Mouse (Mus musculus): ENCODE measurements at regions not wholly inside any gene's neighbourhood (a gene's known extent, or its start where the extent isn't known, plus 50 kb on each side); places are given as distances from the start of the nearest gene placed in this dataset.

DNA sequence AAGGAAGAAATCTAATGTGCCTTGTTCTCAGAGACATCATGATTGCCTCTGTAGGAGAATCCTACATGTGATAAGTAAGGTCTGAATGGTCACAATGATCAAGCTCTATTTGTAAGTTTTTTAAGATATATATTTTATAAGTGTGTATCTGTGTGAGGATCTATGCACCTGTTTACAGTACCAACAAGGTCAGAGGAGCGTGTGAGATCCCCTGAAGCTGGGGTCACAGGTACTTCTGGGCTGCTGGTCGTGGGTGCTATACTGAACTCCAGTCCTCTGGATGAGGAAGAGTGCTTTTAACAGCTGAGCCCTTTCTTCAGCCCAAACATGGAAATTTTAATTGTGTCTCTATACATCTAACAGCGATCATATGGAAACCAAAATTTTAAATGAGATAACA, 181.1 kb upstream of the Topaz1 start:
- DNase-seq (ENCODE audit: low spot score in 2 of 2) = no peak

DNA sequence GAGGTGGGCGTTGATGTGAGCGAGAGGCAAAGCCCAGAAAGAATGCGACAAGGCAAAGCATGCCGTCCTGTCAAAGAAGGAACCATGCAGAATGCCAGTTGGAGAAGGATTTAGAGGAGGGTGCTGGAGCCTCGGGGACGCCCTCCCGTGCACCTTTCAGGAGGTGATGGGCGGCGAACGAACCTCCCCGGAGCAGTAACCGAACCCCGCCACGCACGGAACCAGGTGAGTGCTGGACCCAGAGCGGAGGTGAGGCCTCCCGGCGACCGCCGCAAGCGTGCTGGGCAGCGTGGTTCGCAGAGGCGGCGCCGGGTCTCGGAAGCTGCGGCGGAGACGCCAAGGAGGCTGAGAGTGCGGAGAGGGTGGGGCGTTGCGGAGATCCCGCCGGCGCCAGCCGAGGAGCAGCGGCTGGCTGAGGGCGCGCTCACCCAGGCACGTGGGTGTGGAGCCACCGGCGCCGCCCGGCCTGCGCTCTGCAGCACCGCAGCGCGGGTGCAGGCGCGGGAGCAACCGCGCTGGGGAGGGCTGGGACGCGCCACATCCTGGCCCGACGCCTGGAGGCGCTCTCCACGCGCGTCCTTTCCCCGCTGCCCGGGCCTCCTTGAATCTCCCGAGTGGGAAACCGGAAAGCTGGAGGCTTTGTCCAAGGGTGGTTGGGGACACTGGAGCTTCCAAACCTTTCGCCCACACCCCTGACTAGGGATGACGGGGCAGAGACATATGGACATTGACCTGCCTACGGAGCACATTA, 178.3 kb upstream of the Topaz1 start:
- DNase-seq (ENCODE audit: low spot score in 2 of 2) = no peak

DNA sequence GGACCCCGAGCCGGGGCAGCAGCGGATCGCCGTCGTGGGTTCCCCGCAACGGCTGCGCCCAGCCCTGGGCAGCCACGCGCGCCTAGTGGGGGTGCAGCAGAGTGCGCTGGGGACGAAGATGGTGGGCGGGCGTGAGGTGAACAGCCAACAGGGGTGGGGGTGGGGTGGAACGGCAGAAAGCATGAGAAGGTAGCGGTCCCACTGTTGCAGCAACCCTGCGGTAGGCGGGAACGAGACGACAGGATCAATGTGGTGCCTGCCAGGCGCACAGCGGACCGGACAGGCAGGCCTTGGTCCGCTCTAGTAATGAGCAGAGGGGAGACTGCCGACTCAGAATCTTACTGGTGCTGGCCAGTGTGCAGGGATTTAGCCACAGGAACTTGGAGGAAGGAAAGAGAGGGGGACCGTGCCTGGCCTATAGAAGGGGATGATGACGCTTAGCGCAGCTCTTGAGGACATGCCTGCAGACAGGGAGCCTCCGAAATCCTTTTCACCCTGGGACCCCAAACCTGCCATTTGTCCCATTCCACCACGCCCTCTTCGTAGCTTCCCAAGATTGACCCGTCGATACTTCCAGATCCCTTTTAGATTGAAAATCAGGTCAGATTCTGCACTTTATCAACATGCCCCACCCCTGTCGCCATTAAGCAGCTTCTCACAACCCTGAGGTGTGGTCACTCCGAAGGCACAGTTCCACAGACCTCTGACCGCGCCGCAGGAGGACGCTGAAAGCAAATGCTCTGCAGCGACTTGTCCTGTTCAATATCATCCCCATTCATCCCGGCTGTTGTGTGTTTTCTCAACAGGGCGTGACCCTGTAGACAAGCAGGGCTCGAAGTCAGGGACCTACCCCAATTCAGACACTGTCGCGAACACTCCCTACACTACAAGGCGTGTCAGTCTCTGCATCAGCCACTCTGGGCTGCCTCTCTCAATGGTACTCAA, 177.4 kb upstream of the Topaz1 start:
- DNase-seq (ENCODE audit: low spot score in 2 of 2) = no peak

DNA sequence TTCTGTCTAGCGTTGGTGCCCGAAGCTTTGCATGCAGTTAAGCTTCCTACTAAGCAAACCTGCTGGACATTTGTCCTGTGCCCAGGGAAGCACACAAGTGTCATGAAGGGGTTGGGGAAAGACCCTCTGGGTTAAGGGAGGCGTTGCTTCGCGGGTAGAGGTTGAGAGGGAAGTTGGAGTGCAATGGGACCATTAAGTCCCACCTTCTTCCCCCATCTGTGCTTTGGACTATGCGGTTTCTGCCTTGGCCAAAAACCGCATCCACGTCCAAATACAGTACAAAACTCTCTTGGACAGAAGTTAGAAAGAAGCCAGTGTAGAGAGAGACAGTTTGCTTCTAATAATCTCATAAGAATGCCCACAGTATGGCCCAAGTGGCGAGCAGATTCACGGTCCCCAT, 176.1 kb upstream of the Topaz1 start:
- no peak for DNase-seq (ENCODE audit: low spot score in 2 of 2)

DNA sequence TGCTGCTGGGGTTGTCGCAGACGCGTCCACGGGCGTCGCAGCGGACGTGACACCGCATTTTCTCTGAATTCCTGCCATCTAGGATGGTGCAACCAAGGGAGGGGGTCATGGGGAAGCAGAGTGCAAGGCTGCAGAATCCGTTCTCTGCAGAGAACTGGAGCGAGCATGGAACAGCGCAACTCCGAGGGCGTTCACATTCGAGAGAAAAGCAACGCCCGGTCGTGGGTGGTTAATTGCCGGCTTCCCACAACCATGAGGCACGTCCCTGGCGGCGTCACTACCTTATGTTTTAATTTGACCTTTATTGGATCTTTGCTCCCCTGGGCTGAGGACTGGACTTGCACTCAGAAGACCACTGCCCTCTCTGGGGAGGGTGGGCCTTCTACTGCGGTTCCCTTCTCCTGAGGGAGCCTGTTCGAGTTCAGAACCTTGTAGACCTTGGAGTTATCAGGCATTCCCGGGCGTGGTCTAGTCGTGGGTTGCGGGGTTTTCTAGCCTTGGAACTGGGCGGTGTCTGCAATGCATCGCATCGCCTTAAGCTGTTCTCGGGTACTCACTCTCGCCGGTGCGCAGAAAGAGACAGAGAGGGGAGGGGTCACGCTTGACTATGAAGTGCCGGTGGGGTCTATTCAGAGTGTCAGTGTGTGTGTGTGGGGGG, 175.6 kb upstream of the Topaz1 start:
- no peak for DNase-seq (ENCODE audit: low spot score in 2 of 2)

DNA sequence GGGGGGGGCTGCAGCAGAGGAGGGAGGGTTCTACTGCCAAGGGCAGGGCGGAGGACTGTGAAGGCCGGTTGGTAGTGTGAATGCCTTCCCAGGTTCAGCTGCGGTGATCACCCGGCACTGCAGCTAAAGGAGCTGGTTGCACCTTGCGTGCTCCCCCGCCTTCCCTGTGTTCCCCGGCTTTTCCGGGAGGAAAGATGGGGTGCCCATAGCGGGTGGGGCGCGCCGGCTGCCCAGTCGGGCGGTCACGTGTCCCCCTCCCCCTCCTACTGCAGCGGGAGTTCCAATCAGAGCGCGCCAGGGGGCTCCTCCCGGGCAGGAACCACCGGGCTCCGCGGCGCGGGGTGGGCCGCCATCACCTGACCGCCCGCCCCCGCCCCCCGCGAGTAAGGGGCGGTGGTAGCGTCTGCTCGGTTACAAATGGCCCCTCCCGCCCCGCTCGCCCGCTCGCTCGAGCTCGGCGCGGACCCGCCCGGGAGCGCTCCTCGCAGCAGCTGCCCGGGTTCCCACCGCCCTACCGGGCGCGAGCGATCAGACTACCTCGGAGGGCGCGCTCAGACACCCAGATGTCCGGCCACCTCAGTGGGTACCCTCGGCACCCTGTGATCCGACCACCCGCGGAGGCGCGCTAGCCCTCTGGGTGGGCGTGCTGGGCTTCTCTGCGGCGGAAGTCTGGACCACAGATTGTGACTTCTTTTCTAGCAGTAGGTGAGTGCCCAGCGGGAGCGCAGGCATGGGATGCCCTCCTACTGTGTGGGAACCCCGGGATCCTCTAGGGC, 174.9 kb upstream of the Topaz1 start:
- DNase-seq (ENCODE audit: low spot score in 2 of 2) = peak in 1 of 2 experiments; percentile 29

DNA sequence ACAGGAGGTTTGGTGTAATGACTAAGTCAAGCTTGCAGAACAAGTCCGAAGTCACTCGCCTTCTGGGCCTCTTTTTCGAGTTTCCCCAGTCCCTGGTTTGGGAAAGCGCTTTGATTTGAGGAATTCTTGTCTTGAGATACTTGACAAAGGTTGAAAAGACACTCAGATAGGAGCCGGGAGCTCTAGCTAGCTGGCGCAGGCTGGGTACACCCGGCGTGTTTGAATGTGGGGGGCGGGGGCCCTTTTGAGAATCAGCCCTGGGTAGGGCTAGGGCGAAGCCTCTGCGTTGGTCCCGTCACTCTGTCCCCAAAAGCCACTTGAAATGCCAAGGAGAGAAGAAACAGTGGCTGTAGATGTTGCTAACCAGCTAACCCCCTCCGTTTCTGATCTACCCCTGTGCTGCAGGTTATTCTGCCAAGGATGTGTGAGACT, 174.3 kb upstream of the Topaz1 start:
- no peak for DNase-seq (ENCODE audit: low spot score in 2 of 2)

DNA sequence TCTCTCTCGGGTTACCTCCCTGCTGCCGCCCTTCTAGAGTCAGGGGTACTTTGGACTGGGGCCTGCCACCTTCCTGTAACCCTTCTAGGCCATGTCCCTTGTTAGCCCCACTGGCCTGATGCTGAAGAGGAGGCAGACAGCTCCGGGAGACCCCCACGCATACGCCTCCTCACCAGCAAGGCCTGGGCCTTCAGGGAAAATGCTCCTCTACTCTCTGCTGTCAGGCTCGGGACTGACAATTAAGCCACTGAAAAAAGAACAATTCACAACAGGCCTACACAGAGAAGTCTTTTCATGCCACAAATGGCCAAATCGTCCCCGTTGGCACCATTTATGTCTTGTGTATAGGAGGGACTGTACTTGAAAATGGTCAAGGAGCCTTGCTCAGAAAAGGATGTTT, 161.9 kb upstream of the Topaz1 start:
- DNase-seq (ENCODE audit: low spot score in 2 of 2) = no peak

DNA sequence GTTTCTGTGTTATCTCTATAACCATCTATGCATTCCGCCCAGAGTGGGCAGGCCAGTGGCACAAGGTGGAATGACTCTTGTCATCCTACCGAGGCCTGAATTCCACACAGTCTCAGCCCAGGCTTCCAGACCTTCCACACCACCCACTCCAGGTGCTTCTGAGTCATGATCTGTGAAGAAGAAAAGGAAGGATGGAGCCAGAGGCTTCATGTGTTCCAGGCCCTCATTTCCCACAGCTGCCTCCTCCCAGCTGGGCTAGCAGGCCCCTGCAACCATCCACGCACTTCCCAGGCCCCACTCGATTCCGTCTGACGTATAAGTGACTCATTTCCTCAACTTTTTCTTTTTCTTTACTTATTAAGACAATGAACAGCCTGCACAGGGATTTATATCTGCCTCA, 160.7 kb upstream of the Topaz1 start:
- no peak for DNase-seq (ENCODE audit: low spot score in 2 of 2)

DNA sequence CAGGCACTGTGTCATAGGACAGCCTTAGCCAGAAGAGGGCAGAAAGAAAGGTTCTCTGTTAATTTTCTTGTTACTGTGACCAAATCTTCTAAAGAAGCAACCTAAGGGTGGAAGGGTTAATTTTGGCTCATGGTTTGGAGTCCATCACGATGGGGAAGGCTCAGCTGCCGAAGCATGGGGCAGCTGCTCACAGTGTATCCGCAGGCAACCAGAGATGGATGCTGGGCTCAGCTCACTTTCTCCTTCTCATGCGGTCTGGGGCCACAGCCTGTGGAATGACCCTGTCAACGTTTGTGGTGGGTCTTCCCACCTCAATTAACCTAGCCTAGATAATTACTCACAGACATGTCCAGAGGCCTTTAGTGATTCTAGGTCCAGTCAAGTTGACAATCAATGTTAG, 160.2 kb upstream of the Topaz1 start:
- DNase-seq (ENCODE audit: low spot score in 2 of 2) = no peak

DNA sequence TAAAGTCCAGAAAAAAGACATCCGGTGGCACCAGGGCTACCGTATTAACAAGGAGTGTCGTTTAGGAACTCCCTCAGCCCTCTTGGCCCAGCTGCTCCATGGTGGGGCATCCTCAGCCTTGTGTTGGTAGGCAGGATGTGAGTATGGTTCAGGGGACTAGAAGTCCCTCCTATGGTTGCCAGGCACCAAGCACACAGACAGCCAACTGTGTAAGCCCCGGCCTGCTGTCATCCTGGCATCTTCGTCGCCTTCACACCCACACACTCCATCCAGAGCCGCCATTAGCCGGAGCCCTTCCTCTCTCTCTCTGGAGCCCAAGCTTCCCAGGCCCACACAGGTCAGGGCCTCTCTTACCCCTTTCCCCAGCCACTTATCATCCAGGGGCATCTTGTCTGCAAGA, 158.9 kb upstream of the Topaz1 start:
- DNase-seq (ENCODE audit: low spot score in 2 of 2) = peak in 1 of 2 experiments; percentile 43

DNA sequence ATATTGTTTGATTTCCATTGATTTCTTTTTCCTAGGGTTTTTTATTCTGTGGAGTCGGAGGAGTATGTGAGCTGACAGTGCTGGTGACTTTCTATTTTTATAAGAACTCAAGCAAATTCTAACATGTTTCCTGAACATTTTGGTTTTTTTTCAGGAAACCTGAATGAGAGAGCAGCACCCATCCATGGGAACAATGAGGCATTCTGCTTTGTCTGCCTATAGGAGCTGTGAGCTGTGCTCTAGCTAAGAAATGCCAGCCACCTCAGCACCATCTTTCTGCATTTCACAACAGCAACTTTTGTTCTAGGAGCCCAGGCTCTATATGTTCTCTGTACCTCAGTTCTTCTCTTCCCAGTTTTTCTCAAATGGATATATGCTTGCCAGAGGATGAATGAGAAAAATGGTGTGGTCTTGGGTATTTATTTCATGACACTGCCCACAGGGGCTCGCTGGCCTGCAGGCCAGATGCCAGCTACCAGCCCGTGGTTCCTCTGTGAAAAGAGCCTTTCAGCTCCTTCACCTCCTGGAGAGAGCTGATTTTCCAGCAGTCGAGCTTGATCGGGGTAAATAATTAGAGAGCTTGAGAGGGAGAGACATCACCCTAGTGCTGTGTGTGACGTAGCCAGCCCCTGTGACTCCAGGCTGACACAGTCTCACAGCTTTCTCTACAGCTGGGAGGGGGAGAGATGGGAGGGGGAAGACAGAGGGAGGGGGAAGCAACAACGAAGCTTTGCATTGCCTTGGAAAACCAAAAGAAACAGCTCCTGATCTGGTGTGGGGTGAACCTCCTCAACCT, 154.1 kb upstream of the Topaz1 start:
- DNase-seq (ENCODE audit: low spot score in 2 of 2) = no peak

DNA sequence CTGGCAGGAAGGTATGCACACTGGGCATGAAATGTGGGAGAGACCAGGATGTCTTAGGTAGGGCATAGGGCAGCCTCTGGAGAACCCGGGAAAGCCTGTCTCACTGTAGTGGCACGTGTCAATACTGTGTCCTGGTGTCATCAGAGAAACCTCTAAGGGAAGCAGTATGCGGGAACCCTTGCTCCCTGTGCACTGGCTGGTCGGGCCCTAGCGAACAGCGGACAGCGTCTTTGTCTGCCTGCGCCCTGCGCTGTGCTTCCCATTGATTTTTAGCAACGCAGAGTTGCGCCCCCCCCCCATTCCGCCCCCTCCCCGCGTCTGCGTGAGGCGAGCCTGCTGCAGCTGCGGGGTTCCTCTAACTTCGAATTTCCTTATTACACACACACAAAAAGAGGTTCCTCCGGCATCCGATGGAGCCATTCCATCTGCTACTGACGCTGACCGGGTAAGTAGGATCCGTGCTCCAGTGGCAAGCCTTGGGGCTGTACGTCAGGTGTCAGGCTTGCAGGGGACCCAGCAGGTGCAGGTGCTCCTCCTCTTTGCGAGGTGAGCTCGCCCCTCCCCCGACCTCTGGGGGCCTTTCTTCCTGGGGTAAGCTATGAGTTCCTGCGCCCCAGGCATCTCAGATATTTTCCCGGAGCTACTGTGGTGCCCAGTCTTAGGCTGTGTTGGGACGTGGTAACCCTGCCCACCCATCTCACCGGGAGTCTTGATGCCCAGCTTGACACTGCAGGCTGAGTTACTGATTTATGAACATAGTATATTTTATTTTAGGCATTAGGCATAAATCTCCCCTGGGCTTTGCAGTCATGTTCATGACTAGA, 151.8 kb upstream of the Topaz1 start:
- peak in 1 of 2 experiments; percentile 56 for DNase-seq (ENCODE audit: low spot score in 2 of 2)

DNA sequence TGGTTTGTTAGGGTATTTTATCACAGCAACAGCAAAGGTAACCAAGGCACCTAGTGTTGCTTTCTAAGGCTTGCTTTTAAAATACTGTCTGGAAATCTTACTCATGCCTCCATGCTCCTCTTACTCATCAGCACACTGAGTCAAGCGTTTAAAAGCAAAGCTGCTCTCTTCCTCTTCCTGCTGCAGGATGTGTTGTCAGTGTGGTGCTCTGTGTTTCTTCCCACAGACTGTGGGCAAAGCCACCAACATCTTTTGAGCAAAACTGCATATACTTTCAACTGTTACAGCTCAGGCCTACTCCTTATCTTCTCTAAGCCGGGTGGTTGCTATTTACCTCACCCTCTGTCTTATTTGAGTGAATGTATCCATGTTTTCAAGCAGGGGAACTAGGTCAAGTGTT, 144.0 kb upstream of the Topaz1 start:
- DNase-seq (ENCODE audit: low spot score in 2 of 2) = no peak

DNA sequence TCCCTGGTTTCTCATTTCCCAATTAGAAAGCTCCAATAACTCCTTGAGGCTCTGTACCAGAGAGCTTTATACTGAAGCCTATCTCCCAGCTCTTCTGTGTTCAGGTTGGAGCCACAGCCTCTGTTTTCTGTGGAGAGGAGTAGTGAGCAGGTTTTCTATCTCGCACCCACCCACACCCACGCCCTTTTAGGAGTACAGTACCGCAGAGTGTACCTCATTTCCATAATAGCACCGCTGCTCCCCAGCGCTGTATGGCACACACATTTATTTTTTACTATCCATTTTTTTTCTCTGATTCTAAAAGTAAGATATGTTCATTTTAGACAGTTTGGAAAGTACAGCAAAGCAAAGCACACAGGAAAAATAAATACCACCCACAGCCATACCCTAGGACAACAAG, 137.5 kb upstream of the Topaz1 start:
- no peak for DNase-seq (ENCODE audit: low spot score in 2 of 2)

DNA sequence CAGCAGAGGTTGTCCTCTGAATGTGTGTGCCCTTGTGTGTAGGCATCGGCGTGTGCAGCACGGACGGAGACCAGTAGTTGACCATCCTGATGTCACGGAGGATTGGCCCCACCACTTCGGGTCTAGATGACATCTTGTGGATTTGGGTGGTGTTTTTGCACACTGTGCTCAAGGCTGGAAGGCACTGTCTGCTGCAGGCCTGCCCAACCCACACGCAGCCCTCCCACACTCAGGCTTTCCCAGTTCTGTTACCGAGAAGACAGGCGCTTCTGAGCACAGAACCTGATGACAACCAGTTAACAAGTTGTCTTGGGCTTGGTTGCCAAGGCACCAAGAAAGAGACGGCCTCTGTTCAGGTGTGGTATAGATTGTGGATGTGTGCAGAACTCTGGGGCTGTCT, 136.2 kb upstream of the Topaz1 start:
- DNase-seq (ENCODE audit: low spot score in 2 of 2) = no peak

DNA sequence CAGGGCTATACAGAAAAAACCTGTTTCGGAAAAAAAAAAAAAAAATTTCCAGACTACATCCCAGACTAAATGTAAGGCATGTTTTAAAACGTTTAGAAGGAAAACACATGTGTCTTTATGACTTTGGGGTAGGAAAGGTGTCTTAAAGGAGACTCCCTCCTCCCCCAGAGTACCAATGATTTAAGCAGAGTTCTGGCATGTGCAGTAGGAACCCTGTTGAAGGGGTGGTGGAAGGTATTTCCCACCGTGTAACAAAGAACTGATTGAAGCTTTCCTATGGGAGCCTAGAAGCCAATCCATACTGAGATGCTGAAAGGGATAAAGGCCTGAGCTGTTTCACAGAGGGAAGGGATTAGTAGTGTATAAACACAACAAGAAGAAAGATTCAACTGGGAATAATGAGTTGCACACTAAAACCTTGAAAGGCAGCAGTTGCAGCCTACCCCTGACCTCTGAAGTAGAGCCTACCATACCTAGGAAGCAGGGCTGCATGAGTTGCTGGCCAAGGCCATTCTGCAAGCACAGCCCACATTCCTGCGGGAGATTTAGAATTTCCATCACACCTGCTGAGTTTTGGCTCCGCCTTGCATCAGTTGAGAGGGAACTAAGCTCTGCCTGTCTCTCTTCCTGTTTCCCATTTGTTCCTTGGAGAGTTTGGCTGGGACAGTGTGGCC, 132.4 kb upstream of the Topaz1 start:
- no peak for DNase-seq (ENCODE audit: low spot score in 2 of 2)

DNA sequence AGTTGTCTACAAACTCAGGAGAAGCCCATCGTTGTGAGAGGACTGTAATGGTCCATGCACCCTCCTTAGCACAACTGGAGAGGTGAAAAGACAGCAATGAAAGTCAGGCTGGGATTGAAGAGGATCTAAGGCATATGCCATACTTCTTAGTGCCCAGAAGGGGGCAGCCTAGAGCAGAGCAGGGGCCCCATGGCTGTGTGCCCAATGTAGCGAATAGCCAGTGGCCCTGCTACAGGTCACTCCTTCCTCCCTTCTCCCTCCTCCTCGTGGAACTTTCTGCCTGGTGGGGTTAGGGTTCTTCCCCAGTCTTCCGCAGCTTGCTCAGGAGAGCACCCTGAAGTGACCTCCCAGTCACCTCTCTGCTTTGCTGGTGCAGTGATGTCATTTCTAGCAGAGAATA, 131.8 kb upstream of the Topaz1 start:
- DNase-seq (ENCODE audit: low spot score in 2 of 2) = no peak

DNA sequence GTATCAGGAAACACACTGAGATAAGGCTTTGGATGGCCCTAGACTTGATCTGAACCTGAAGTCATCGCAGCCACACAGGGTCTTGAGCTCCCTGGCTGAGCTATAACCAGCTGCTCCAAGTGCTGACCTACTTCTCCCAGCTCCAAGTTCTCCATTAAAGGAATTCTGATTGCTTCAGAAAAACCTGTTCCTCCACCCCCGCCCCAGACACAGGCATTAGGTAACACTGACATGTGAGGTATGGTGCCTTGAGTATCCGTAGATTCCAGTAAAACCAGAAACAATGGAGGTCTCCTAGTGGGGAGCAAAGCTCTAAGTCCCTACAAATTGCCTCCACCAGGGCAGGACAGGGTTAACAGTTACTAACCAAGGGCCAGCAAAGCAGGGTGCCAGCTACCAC, 129.4 kb upstream of the Topaz1 start:
- DNase-seq (ENCODE audit: low spot score in 2 of 2) = no peak

Data from urinary bladder, postnatal 4 days (tissue).